Mouse (Mus musculus): Measurements from ENCODE around the gene Ralgps1.
"Not testable (repeated sequence)": the region's sequence is repeated elsewhere in the genome, so short reads cannot be mapped to it uniquely, and the experiment has no call there.

Gene Ralgps1

DNA sequence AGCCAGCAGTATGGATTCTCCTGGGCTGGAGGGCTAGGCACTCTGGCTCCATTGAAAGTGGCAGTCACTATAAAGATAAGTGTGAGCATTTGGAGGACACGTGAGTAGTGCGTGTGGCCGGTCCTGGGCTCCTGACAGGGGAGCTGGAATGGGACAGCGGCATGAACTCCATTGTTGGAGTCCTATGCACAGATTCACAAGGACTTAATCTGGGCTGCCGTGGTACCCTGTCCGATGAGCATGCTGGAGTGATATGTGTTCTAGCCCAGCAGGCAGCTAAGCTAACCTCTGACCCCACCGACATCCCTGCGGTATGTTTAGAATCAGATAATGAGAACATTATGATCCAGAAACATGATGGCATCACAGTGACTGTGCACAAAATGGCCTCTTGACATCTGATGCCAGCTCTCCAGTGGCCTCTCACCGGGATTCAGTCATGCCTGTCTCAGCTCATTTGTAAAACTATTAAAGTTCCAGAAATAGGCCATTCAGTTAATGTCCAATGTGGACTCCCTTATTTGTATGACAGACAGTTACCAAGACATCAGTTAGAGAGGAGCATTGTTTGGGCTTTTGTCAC is 48.2 kb downstream of the Ralgps1 start:
- DNase-seq (ENCODE audit: low spot score in 2 of 2): not testable (repeated sequence)

DNA sequence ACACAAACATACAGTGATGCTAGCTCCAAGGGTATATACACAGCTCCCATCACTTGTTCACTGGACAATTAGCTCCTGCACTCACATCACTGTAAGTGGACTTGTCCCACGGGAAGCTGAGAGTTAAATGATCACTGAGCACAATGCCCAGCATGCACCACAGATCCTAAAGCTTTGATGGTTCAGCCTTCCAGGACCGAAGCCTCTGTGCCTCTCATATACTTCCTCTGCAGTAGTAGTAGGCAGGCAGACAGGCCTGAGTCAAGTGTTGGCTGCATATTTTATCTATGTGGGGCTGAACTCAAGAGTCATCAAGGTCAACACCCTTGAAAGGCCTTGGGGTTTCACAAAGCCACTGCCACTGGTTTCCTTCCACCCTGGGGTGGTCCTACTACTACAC is 49.6 kb downstream of the Ralgps1 start:
- DNase-seq (ENCODE audit: low spot score in 2 of 2): no peak

DNA sequence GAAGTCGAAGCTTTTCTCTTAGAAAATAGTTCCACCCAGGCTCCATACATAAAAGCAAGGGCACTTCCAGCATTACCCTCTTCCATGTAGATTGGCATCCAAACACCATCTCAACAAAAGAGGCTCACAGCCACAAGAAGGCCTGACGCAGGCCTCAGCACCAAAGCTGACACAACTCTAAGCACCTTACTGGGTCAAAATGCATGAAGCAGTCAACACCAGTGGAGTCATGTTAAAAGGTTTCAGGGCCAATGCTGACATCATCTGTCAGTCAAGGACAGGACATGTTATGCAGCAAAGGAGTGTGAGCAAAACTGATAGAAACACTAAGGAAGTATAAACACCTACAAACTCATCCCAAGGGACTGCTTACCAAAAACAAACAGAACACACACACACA is 50.3 kb downstream of the Ralgps1 start:
- no peak for DNase-seq (ENCODE audit: low spot score in 2 of 2)

DNA sequence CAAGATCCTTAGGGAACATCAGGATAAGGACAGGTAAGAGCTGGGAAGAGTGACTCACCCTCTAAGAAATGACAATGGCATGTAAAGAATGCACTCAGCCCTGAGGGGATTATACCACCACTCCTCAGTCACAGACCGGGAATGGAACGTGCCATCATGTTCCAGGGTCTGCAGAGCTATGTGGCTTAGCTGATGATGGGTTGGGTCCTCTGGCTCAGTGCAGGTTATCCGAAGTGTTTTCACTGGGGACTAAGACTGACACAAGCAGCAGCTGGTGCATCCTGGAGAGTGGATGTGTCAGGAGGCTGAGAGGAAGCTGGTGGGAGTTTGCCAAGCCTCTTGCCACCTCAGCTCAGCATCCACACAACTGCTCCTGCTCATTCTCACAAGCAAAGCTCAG is 50.7 kb downstream of the Ralgps1 start:
- no peak for DNase-seq (ENCODE audit: low spot score in 2 of 2)

DNA sequence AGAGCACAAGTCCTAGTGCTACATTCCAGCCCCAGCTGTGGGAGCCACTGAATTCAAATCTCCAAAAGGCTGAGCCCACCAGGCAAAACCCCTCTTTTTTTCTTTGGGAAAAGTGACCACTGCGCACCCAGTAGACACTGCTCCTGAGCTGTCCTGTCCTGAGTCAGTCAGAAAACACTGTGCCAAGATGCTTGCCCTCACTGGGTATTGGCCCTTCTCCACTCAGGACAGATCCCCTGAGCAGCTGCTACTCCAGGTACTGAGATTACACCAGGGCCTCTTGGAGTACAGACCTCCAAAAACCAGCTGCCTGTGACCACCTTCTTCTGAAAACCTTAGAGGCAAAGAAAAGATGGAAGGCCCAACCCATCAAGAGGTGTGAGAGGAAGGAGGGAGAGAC is 51.4 kb downstream of the Ralgps1 start:
- DNase-seq (ENCODE audit: low spot score in 2 of 2): no peak

DNA sequence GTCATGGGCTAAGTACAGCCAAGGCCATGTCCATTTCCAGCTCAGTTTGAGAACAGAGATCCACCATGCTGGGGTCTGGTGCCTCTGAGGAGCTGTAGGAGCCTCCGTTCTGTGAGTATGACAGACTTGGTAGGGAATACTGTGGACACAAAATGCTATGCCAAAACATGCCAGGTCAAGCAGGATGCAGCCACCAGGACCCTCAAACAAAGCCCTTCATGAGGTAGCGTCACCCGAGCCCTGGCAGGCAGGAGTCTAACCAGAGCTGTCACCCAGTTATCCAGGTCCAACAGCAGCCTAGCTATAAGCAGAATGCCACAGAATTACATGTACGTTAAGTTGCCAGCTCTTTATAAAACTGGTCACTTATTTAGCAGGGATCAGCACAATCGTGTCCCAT is 51.8 kb downstream of the Ralgps1 start:
- DNase-seq (ENCODE audit: low spot score in 2 of 2): no peak

DNA sequence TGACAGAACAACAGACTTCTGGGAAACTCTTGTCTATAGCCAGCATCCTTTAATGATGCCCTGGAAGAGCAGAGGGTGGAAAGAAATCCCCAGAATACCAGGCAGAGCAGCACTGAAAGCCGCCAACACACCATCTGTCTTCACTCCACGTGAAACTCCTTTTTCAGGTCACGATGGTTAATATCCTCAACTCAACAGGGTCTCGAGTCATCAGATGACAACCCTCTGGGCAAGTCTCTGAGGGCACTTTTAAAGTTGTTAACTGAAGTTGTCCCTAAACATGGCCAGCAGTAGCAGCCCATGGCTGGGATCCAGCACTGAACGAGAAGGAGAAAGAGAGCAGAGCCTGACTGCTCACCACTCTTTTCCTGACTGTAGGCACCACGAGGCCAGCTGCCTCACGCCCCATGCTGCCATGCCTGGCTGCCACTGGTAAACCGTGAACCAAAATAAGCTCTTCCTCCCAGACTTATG is 52.8 kb downstream of the Ralgps1 start:
- DNase-seq (ENCODE audit: low spot score in 2 of 2): peak; percentile 60 to 69

DNA sequence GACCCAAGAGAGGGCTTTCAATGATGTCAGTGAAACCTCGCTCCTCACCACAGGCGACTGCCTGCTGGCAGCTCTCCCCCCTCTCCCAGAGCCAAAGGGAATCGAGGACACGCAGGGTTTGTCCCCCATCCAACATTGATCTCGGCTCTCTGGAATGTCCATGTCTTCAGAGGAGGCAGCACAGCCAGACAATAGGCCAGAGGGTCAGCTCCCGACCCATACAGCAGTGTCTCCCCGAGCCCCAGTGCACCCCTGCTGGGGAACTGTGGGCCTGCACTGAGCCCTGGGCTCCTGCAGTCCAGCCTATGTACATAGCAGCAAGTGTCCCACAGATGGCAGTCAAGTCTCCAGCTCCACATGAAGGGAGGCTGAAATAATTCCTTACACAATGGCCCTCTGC is 54.8 kb downstream of the Ralgps1 start:
- DNase-seq (ENCODE audit: low spot score in 2 of 2): peak; percentile 43 to 64

DNA sequence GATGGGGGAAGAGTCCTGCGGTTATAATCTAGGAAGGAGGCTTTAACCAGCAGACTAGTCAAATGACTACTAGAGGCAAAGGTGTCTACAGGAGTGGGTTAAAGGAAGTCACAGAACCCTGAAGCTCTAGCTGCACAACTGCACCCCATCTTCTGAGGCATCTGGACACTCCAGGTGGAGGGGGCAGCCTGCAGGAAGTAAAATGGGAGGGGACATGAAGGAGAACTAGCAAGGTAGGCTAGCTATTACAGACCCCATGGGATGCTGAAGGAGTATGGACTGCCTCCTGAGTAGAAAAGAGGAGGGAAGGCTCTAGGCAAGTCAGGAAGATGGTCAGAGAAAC is 55.3 kb downstream of the Ralgps1 start:
- no peak for DNase-seq (ENCODE audit: low spot score in 2 of 2)

DNA sequence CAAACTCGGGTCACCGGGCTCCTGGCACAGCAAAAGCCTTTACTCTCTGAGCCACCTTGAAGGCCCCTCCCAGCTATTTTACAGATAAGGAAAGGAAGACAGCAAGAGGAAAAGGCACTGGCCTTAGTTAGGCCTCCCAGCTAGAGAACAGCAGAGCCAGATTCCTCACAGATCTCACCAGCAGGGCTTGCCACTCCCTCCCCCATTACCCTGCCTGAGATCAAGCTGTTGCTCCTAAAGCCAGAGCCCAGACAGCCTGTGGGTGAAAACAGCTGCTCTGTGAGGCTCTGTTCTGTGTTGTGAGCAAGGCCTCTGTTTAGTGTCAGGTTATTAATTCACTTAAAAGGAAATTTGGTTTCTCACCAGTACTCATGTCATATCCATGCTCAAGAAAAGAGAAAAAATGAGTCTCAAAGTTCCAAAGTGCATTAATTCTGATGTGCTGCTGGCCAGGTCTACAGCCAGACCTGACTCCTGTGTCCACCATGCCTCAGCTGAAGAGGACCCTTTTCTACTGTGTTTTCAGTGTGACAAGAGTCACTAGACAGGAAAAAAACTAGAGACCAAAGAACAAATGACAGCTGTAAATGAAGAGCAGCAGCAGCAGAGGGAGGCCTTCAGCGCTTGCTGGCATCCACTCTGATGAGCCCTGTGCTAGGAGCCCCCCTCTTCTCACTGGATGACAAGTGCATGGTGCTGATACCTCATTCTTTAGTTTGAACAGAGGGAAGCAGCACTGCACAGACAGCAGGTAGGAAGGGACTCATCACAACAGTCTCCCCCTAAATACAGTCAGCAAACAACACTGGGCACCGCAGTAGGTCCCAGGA is 55.8 kb downstream of the Ralgps1 start:
- DNase-seq (ENCODE audit: low spot score in 2 of 2): peak in 1 of 2 experiments; percentile 40

DNA sequence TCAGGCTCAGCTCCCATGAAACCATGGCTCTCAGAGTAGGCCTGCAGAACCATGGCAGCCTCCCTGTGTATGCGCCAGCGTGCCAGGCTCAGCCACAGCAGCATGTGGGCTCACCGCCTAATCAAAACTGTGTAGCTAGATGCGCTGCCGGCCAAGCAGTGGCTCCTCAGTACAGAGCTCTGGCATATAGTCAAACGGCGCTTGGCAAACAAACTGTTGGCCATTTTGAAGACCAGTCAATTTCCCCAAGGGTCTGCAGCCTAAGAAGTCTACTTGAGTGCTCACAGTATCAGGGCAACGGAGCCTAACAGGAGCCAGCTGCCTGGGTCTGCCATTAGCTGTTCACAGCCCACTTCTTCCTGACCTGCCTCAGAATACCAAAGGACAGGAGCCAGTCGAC is 61.9 kb downstream of the Ralgps1 start:
- DNase-seq (ENCODE audit: low spot score in 2 of 2): peak; percentile 32 to 61

DNA sequence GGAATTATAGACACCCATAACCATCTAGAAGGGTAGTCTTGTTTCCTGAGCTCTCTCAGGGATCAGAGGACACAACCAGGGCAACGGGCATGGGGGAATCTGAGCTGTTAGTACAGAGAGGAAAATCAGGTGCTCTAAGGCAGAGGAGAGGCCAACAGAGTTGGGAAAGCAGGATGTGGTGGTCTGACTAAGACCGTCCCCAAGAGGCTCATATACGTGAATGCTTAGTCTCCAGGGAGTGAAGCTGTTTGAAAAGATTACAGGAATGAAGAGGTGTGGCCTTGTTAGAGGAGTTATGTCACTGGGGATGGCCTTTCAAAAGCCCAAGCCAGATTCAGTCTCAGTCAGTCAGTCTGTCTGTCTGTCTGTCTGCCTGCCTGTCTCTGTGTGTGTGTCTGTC is 64.7 kb downstream of the Ralgps1 start:
- no peak for DNase-seq (ENCODE audit: low spot score in 2 of 2)

DNA sequence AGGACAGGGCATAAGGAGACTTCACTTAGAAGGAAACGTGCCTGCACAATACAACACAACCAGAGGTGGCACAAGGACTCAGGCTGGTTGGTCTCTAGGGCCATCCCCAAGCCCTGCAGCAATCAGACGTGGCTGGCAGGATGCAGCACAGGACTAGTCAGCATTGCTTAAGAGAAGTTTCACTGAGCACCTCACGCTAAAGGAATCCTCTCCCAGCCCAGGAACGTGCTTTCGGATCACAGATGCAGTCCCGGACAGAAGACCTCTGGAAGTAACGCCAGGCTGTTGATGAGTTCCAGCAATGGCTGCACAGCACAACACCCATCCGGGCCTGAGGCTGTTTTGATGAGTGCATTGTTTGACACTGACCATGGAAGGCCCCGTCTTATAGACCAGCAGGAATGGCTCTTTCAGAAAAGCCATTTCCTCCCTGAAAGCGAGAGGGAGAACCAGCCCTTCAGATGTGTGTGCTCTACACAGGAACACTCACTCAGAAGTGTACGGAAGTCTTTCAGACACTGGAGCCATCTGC is 67.8 kb downstream of the Ralgps1 start:
- no peak for DNase-seq (ENCODE audit: low spot score in 2 of 2)

DNA sequence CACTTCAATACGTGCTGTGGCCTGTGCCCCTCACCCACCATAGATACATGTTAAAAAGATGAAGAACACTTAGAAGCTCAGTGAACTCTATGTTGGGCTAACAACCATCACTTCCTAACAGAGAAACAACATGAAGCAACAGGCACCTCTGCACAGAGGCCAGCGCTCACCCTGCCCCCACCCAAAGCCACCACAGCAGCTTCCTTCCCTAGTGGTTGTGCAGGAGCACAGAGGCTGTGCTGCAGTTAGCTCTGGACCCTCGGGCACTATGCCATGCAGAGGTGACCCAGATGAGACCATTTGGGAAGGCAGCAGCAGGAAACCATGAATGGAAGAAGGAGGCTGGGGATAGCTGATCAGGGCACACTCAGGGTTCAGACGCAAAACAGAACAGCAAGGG is 68.5 kb downstream of the Ralgps1 start:
- DNase-seq (ENCODE audit: low spot score in 2 of 2): no peak

DNA sequence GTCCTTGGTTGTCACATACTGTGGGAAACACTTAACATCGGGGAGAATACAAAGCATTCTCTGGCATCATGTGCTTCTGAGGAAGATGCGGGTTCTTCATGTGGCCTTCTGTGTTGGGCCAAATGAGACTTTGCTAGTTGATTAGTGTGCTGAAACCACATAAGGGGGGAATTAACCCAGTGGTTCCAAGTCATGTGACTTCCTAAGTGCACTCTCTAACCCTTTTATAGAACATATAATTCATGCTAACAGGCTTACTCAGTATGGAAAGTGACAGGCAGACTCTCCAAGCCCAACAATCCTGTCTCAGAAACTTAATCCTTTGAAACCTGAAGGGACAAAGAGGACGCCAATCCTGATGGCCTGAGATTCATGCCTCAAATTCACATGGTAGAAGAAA is 68.9 kb downstream of the Ralgps1 start:
- no peak for DNase-seq (ENCODE audit: low spot score in 2 of 2)

DNA sequence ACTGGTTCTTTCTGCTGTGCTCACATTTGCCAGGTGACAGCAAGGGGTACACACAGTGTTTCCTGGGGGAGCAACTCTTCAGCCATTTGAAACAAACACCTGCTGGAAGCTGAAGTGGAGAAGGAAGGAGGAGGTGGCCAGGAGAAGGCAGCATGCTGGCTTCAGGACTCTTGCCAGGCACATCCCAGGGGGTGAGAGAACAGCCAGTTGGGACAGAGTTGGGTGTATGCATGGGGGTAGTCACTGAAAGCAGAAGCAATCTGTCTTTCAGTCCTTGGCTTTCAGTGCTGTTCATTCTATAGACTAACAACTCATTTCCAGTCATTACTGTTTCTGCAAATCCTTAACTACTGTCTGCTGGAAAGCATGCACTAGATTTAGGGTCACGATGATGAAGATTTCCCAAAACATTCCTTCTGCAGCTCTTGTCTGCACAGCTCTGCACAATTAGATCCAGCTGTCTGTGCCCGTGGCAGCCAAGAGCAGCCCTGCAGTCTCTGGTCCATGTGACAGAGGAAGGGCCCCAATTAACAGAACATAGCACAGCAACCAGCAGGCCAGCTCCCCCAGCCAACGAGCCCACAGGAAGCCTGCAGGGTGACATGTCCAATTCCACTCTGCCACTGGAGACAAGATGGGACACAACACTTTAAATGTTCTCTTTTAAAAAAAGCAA is 70.8 kb downstream of the Ralgps1 start:
- no peak for DNase-seq (ENCODE audit: low spot score in 2 of 2)

DNA sequence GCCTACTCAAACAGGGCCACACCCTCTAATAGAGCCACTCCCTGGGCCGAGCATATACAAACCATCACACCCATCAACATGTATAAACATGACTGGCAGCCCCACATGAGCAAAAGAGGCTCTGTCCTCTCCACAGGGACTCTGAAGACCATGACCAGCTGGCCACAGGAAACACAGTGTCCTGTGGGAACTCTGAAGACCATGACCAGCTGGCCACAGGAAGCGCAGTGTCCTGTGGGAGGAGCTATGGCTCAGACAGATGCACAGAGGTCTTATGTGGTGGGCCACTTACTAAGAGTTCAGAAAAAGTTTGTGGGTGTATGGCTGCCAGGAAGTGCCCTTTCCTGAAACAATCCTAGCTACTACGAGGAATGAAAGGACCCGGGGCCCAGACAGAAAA is 72.4 kb downstream of the Ralgps1 start:
- DNase-seq (ENCODE audit: low spot score in 2 of 2): no peak

DNA sequence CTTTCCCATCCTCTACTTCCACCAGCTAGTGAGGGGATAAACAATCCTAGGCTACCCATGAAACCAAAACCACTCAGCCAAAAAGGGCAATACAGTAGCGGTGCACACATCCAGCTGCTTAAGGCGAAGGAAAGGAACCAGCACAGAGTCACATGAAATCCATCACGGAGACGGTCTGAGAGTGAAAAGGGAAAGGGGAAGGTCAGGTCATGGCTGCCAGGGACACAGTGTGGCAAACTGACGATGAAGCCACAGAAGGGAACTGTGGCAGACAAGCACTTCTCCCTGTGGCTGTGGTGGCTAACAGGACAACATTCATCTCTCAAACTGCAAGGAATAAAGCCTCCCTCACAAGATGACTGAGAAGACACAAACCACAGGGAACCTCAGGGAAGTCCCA is 76.2 kb downstream of the Ralgps1 start:
- DNase-seq (ENCODE audit: low spot score in 2 of 2): no peak

DNA sequence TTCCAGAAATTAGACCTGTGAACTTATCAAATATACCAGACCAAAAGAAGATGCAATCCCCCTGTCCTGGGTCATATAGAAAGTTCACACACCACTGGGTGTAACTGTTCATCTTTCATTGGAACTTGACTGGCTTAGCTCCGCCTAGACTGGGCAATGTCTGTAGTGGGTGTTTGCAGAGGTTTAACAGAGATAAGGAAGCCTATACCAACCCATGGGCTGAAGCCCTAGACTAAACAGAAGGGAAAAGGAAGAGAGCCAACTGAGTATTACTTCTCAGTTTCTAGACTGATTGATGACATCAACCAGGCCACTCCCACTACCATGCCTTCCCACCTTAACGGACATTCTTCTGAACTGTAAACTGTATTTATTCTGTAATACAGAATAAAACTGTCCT is 79.2 kb downstream of the Ralgps1 start:
- DNase-seq (ENCODE audit: low spot score in 2 of 2): no peak

DNA sequence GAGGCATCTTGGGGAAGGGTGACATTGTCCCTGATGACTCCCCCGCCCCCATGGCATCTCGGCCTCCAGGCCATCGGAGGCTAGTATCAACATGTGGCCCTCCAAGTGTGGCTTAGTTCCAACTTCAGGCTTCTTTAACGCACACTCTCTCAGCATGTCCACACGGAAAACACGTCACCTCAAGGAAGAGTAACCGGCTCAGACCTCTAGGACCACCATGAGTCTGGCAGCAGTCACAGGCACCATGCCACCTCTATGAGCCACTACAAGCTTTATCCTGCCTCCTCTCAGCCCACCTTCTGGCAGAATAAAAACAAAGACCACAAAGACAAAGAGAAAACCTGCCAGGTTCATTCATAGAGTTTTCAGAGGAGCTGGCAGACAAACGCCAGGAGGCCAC is 80.8 kb downstream of the Ralgps1 start:
- DNase-seq (ENCODE audit: low spot score in 2 of 2): no peak

DNA sequence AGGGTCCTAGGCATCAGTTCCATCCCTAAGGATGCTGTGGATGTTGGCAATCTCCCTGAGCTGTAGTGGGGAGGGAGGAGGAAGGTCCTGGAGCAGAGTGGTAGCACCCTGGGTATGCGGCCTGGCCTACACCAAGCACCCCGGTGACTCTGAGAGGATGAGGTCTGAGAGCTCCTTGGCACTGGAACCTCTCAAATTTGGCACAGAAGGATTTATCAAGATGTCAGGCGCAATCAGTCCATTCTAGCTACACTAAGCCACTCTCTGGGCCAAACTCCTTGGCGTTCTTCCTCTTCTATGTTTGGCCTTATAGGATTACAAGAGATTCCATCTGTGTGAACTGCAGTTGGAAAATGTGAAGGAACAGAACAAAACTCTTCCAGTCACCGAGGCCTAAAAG is 82.4 kb downstream of the Ralgps1 start:
- no peak for DNase-seq (ENCODE audit: low spot score in 2 of 2)

DNA sequence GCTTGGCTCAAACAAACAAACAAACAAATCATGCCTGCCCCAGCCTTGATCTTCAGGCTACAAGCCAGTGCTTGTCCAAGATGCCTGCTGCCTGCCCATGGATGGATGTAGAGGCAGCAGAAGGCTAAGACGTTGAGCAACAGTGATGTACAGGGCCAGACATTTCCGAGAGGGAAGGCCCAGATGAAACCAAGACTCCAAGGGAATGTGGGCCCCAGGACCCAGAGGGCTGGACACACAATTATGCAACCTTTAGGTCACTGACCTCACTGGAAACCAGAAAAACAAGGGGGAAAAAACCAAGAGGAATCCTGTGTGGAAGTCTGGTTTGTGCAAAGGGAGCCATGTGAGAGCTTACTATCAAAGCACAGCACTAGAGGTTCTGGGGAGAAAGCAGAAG is 87.6 kb downstream of the Ralgps1 start:
- DNase-seq (ENCODE audit: low spot score in 2 of 2): no peak

DNA sequence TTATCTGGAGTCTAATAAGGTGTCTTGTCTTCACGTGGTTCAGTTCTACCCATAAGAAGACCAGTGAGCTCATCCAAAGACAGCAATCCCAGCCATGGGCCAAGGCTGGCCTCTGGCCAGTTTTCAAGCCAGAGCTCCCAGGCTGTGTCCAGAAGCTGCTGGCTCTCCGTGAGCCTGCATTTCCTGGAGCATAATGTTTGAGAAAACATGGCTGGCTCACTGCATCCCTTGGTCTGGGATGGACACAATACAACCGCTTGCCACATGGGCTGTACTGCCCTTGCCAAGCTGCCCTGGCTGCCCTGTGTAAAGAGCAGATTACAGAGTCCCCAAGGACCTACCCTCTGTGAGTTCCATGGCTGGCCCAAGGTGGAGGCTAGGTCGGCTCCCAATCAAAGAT is 88.4 kb downstream of the Ralgps1 start:
- DNase-seq (ENCODE audit: low spot score in 2 of 2): no peak

All from right cerebral cortex, adult 2 months (tissue).